Mouse (Mus musculus): ENCODE measurements around the gene Rnf169.

Rnf169 gene

DNA sequence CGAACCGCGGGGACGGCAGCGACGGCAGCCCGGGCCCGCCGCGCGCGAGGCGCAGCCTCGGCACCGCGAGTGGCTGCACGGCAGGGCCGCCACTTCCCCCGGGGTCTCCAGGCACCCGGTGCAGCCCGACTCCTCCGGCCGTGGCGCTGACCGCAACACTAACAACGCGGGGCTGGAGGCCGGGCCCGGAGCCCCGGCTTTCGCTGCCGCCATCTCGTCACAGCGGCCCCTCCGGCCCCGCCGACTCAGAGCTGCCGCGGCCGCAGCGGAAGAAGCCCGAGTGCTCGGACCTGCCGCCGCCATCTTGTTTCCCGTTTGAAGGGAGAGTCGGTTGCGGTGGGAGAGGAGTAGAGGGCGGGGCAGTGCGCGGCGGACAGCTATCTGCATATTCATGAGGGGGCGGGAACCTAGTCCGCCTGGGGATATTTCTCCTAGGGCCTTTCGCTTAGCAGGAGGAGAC lies at the start of gene Rnf169:
Gene Rnf169 (minus strand): TSS at position 317 of the 460 bp plus-strand sequence.
- peak; percentile 91 for DNase-seq (ENCODE audit: low spot score)

DNA sequence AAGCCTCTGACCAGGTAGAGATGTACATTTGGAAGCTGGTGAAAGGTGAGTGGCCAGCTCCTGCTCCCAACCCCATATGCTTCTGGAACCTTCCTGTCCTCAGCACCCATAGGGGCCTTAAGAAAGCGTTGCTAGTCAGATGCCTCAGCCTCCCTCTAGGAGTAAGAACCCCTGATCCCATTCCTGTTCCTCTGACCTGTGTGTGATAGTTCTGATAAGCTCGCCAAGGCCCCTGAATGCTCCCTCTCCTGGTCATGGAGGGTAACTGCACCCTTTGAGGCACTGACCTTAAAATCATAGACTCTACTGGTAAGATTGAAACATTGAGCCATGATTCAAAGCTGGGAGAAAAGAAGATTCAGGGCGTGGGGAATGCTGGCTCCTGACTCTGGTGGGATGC lies 49.1 kb upstream of the Rnf169 start:
- no peak for DNase-seq (ENCODE audit: low spot score)

DNA sequence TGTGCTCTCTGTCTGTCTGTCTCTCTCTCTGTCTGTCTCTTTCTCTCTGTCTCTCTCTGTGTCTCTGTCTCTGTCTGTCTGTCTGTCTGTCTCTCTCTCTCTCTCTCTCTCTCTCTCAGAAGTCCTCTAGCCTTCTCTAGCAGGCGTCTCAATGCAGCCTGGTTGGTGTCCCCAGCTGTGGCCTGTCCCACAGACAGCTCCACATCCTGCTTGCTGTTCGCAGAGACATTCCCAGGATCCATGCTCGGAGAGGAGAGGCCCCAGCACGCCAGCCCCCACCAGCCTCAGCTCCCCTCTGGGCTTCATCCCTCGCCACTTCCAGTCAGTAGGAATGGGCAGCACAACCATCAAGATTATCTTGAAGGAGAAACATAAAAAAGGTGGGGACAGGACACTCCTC lies 47.1 kb upstream of the Rnf169 start:
- DNase-seq (ENCODE audit: low spot score): no peak

DNA sequence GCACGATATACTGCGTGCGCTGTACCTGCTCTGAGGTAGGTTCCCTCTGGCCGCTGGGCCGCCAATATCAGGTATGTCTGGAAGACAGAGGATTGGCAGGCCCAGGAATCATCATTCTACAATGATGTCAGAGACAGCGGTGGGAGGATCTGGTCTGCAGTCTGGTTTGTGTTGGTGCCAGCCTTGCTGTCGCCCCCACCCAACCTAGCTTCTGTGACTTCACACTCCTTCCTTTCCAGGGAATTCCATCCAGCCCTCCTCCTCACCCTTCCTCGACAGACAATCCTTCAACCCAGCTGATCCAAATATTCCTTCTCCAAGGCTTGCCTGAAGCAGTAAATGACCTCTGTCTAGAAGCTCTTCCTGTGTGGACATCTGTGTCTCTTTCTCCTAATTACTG lies 36.8 kb upstream of the Rnf169 start:
- no peak for DNase-seq (ENCODE audit: low spot score)

DNA sequence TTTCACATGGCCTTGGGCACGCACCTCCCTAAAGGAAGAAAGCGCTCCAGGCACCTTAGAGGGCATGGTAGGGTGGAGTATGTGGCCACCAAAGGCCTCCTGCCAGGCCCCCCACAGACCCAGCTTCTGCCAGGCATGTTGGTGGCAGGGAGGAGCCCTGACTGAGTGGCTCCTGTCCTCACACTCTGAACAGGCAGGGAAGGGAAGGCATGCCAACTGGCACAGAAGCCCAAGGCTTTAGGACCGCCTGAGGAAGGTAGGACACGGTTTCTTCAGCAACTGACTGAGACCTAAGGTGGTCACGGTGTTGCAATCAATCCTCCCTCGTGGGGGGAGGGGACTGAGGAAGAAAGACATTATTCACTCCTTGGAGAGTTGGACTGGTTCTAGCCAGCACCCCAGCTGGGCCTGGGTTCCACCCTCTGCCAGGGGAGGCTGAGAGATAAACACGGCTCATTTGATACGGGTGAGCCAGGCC lies 33.9 kb upstream of the Rnf169 start:
- peak; percentile 70 for DNase-seq (ENCODE audit: low spot score)

DNA sequence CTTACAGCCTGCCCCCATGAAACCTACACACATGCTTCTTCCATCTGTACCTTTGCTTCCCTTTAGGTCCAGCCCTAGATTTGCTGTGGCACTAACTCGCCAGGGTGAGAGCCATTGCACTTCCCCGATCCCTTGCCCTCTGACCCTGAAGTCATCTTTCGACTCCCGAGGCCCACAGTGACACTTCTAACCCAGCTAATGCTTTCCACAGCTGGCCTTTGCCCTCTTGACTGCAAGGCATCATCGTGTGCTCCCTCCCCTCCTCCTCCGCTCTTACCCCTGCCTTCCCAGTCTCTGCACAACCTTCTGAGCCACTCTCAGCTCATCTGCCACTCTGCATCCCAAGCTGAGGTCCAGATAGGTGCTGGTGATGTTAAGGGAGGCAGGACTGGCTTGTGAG lies 32.3 kb upstream of the Rnf169 start:
- no peak for DNase-seq (ENCODE audit: low spot score)

DNA sequence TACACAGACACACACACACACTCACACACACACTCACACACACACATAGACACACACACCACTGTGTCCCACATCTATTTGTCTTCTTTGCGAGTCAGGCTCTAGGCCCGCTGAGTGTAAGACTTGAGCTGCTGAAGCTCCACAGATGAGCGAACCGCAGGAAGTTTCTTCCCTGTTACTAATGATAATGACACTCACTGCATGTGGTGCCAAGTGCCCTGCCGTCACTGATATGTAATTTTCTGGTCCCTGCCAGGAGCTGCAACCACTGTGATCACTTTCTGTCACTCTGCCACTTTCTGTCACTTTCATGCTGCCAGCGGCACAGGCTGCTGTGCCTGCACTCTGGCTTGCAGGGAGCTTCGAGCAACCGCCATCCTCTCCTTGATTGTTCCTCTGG lies 31.8 kb upstream of the Rnf169 start:
- no peak for DNase-seq (ENCODE audit: low spot score)

DNA sequence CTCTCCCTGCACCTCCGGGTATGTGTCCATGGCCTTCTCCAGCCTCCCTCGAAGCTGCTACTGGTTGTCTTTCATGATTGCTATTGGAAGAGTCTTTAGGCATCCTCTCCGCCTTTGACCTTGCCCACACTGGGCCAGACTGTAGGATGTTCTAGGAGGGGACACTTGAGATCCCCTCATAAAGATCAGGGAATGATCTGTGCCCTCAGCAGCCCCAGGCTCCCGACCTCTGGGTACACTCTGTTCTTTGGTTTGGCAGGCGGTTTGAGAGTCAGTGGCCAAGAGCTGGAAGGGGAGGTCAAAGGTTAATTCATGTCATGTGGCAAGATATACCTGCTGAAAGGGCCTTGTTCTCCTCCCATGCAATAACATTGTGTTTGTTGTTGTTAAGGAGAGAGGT lies 30.5 kb upstream of the Rnf169 start:
- no peak for DNase-seq (ENCODE audit: low spot score)

DNA sequence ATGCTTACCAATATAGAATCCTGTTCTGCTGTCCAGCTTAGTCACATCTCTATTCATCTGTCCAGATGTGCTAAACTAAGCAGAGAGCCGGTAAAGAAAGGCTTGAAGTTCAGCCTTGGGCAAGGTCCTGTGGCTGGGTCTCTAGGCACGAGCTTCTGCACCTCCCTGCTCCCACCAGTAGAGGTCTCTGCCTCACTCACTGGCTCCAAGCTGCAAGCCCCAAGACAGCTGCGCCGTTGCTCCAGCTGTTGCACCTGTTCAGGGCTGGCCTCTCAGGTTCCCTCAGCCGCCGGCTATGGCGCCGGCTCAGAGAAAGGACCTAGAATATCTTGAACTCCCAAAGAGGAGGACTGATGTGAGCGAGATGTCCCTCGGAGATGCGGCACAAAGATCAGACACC lies 29.4 kb upstream of the Rnf169 start:
- peak; percentile 21 for DNase-seq (ENCODE audit: low spot score)

DNA sequence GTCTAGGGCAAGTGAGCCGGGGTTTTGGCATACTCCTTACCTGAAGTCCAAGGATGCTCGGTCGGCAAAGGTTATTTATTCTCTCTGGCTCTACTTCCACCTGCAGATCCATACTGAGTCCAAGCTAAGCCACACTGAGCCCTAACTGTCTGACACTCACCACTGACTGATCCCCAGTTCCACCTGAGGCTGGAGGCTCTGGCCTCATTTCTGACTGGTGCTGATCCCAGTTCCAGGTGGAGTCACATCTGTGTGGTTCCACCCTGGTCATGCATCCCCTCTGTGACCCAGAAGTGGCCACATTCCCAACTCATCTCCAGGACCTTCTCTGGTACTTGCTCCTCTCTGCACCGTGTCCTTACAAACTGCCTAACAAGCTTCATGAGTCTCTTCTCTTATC lies 28.5 kb upstream of the Rnf169 start:
- no peak for DNase-seq (ENCODE audit: low spot score)

DNA sequence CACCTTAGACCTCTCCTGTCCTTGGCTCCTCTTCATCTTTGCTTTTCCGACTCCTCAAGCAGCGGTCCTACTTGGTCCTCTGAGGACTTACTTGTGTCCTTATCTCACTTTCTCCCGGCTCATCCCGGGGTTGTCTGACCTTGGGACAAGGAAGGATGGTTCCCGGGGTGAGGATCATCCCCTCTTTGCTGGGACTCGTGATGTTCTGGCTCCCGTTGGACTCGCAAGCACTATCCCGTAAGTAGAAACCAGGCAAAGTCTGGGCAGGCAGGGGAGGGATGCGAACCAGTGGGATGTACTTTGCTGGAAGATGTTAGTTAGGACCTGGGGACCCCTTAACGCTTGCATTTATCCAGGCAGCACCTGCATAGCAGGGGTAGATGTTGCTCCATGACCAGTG lies 26.2 kb upstream of the Rnf169 start:
- no peak for DNase-seq (ENCODE audit: low spot score)

DNA sequence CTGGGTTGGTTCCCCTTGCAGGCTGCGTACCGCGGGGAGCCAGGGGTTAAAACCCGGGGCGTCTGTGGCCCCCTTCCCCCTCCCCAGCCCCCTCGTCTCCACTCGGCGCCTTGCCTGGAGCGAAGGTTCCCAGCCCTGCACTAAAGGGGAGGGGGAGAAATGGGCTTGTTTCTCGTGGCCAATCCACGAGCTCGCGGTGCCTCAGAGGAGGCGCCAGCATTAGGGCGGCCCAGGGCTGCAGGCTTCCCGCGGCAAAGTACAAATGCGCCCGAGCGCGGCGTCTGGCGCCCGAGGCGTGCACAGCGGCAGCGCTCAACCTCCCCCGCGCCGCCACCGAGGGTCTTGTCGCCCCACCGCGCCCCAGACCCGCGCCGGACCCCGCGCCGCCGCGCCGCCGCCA lies 25.5 kb upstream of the Rnf169 start, which contains the start of gene Chrdl2:
Gene Chrdl2 (plus strand): TSS at position 383 of the 400 bp plus-strand sequence.
- DNase-seq (ENCODE audit: low spot score): no peak

DNA sequence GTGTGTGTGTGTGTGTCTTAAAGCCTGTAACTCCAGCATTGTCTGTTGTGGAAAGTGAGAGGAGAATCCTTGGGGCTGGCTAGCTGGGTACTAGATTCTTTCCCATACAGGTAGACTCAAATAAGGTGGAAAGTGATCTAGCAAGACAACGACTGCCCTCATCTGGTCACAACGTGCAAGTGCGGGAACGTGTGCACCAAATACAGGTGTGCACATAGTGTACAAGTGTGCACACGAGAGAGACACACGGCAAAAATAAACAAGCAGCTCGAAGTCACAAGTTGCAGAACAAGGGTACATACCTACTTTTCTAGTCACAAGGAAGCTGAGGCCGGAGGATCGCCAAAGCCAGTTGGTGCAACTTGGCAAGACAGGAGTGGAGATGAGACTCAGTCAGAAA lies 23.5 kb upstream of the Rnf169 start:
- no peak for DNase-seq (ENCODE audit: low spot score)

DNA sequence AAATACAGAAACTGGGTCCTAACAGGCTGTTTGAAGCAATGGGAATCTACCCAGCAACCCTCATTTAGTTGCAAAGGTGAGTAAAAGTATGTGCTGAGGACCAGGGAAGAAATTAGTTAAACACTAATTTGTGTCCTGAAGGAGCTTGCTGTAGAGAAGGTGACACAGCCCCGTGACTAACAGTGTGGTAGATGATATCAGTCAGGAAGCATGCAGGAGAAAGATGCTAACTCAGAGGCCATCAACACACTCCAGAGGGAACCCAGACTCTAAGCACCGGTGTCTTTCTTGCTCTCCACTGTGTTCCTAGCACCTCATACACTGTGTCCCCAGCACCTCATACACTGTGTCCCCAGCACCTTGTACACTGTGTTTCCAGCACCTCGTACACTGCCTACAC lies 18.4 kb upstream of the Rnf169 start:
- no peak for DNase-seq (ENCODE audit: low spot score)

DNA sequence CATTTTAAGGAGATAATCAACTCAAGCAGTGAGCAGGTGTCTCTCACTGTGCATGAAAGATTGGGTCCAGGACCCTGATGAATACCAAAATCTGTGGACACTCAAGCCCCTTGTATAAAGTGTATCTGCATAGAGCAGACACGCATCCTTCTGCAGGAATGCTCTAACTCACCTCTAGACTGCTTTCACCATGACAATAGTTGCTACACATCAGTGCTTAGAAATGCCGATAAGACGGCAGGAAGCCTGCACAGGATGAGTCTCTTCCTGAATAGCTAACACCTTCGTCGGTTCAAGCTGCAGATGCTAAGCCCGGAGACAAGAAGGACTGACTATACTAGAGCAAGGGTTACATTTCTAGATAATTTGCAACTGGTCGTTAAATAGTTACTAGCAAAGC lies 14.9 kb upstream of the Rnf169 start:
- DNase-seq (ENCODE audit: low spot score): no peak

DNA sequence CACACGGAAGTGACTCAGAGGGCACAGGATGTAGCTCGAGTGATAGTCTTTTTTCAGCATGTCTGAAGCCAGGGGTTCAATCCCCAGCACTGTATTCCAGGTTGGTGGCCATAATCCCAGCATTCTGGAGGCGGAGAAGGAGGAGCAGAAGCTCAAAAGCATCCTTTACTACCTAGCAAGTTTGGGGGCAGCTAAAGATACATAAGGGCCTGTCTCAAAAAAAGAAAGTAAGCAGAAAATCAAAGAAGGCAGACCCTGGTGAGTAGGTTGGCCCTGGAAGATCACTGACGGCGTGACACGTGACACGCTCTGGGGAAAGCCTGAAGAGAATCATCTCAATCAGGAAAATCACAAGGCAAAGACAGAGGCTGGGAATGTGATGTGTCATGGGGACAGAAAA lies 12.9 kb upstream of the Rnf169 start:
- no peak for DNase-seq (ENCODE audit: low spot score)

DNA sequence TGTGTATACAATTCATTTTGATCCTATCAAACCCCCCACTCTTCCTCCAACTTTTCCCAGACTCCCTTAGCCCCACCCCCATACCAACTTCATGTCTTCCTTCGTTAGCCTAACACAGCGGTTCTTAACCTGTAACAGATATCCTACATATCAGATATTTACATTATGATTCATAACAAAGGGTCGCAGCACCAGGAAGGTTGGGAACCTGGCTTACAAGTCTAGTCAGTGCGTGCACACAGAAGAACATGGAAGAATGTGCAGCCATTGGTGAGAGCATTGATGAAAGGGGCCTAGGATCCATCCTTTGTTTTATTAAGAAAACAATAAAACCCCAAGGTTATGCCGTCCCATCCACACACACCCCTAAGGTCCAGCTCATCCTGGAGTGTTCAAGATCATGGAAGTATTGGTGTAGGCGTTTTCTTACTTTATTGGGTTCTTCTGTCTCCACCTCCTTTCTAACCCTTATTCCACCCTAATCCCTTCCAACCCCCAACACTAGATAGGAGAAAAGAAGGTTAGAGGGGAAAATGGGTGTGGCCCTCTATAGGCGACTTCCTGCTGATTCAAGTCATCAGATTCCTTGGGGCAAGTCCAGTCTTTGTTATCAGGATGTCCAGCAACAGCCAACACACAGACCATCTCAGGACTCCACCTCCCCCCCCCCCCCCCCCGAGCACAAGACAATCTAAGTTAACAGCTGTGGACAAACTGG lies 10.9 kb upstream of the Rnf169 start:
- no peak for DNase-seq (ENCODE audit: low spot score)

DNA sequence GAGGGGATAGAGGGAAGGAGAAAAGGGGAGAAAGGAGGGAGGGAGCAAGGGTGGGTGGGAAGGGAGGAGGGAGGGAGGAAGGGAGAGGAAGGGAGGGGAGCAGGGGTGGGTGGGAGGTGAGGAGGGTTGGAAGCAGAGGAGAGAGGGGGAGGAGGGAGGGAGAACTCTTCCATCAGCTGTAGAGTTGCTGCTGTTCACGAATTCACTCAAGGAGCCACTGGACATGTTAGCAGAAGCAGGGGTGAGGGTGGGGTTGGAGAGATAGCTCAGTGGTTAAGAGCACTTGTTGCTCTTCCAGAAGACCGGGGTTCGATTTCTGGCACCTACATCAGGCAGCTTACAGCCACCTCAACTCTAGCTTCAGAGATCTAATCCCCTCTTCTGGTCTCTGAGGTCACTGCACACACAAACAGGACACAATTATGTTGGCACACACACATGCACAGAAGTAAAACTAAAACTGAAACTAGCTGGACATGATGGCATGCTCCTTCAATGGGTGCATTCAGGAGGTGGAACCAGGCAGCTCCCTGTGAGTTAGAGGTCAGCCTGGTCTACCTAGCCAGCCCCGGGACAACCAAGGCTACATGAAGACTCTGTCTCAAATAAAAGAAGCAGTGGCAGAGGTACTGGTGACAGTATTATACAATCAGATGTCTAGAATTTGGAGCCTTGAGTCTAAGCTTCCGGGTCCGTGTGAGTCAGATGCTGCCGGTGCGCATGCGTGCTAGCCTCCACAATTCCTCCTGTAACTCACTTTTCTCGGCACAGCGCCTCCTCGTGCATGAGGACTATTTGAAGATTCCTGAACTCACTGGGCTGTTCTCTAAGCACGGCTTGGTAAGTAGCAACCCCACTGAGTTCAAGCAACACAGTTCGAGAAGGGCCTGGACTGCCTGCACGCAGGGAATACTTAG lies 9.9 kb upstream of the Rnf169 start:
- no peak for DNase-seq (ENCODE audit: low spot score)

DNA sequence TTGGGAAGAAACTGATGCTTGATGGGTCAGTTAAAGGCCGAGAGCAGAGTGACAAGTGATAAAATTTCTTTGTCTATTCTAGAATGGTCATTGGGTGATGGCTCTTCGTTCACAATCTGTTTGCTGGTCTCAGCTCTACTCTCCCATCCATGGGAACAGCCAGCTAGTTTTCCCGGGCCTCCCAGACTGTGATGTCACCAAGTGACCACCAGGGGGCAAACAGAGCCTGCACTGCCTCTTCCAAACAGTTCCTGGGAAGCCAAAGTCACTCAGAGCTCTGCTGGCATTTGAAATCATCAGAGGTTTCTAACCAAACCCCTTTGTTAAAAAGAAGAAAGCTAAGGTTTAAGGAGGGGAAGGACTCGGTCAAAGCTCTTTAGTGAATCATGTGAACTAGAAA lies 8.5 kb upstream of the Rnf169 start:
- DNase-seq (ENCODE audit: low spot score): peak; percentile 43

DNA sequence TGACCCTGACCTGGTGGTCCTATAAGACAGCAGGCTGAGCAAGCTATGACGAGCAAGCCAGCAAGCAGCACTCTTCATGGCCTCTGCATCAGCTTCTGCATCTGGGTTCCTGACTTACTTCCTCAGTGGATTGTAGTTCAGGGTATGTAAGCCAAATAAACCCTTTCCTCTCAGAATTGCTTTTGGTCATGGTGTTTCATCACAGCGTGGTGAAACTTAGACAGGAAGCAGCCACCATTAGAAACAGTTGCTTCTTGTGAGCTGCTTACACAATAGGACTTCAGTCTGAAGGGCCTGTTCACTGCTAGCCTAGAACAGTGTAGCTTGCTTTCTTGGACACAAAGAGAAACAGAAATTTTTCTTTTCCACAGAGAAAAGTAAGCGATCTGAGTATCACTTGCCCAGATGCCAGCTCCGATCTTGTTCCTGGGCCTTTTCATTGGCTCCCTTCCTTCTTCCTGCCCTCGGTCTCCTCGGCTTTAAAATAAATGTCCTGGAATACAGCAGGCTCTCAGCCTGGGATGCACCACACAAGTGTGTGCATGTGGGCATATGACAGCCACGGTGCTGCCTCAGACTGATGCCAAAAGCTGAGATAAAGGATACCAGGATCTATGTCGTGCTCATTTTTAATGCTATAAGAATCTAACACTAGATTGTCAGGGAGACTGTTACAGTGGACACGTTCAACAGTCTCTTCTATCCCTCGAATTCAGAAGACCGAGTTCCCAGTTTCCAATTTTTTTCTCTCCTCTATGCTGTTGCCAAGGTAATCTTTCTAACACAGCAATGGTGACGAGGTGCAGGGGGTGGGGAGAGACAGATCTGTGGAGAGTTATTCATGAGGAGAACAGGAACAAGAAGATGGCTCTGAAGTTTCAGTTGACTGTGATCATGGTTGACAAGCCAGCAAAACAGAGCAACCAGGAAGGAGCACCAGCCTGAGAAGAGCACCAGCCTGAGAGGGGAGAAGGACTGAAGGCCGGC lies 2.3 kb upstream of the Rnf169 start:
- no peak for DNase-seq (ENCODE audit: low spot score)

DNA sequence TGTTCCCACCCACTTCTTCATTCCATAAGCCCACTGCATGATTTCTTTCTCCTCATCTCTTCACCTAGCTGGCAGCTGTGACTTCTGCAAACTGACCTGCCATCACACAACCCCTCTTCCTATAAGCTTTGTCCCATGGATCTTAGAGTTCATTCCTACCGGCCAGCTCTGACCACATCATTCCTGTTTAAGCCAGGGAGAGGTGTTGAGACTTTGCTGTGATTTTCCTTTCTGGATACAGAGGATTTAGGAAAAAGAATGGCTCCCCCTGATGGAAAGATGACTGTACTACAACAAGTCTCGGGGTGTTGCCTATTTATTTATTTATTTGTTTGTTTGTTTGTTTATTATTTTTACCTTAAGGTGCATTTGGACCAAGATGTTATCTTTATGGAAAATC lies 1.1 kb upstream of the Rnf169 start:
- no peak for DNase-seq (ENCODE audit: low spot score)

All from ovary, adult 18-20 months (tissue).